Mouse (Mus musculus): ENCODE results near the gene Palm2. TPM values are rescaled to one million over a fixed set of nuclear protein-coding genes. Genes with fewer than 3 reads are reported as not detected.

Palm2 gene
- polyA plus RNA-seq, 1 experiment from 2014 or later, result 2.9 TPM

DNA sequence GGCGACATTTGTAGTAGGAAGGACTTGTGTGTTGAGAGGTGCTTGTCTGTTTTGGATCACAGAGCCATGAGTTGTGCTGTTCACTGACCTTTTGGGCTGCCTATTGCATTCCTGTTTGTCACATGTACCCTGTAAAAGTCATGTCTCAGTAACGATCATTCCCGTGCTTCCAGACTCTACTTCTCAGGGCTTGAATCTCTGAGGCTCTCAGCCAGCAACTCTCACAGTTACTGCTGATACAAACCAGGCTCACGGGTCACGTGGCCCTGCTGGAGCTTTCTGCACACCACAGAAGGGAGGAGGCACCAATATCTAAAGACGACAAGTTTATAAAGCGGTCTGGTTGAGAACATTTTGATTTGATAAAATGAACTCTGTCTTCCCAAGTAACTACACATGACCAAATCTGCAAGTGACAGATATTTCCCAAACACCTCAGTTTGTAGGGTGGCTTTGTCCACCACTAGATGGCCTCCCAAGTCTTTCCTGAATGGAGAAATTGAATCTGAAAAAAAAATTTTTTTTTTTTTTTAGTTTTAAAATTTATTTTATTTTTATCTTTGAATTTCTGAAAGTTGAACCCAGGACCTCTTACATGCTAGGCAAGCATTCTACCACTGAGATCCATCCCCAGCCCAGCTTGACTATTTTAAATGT is 236.9 kb downstream of the Palm2 start:
- WGBS, result 75% methylated on average over 7 of the region's 7 CpGs
- no peaks in the 10 kb centered on the region for H3K9me3 ChIP-seq
- H3K36me3 ChIP-seq (replicated peaks), result no peaks in the 10 kb centered on the region
- no peak overlapping the region for H3K4me3 ChIP-seq (replicated peaks)
- no peaks in the 10 kb centered on the region for H3K27me3 ChIP-seq
- no peak overlapping the region for H3K4me2 ChIP-seq
- ATAC-seq (ENCODE audit: low FRiP score), result no peak
- H3K27ac ChIP-seq, result no peak overlapping the region
- no peak overlapping the region for H3K9ac ChIP-seq
- H3K4me1 ChIP-seq, result peaks cover 6% of the 10 kb centered on the region

DNA sequence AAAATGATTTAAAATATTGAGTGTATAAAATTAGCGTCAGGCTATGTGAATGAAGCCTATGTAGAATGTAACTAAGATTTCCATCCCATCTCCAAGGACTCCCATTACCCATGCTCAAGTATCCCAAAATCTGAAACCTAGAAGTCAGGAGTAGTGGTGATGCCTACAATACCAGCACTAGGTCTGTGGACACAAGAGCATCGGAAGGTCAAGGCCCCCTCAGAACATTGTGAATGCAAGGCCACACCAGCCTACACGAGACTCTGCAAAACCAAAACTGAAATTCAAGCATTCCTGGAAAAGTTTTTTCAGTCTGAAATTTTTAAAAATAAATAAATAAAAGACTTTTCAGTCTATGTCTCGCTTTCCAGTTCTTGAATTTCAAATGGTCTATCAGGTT is 238.5 kb downstream of the Palm2 start:
- no peak overlapping the region for H3K27ac ChIP-seq
- WGBS, result 80% methylated on average over 4 of the region's 4 CpGs
- ATAC-seq (ENCODE audit: low FRiP score), result no peak
- H3K4me1 ChIP-seq, result peaks cover 6% of the 10 kb centered on the region
- no peak overlapping the region for H3K4me3 ChIP-seq (replicated peaks)
- no peaks in the 10 kb centered on the region for H3K27me3 ChIP-seq
- no peaks in the 10 kb centered on the region for H3K36me3 ChIP-seq (replicated peaks)
- no peak overlapping the region for H3K9ac ChIP-seq
- H3K9me3 ChIP-seq, result no peaks in the 10 kb centered on the region
- H3K4me2 ChIP-seq, result no peak overlapping the region

GRCm38 (mm10) chr4:57672996-57673906 is 239.2 kb downstream of the Palm2 start:
- Histone ChIP-seq H3K27ac (no peak overlapping the region), H3K27me3 (no peaks in the 10 kb centered on the region), H3K36me3 (replicated peaks) (no peaks in the 10 kb centered on the region), H3K4me2 (peak overlapping the region; percentile 45), H3K9me3 (no peaks in the 10 kb centered on the region), H3K4me1 (peaks cover 6% of the 10 kb centered on the region), H3K4me3 (replicated peaks) (peak overlapping the region; percentile 18), H3K9ac (no peak overlapping the region)
- ATAC-seq (ENCODE audit: low FRiP score), result peak; percentile 81
- 15% methylated on average over 12 of the region's 12 CpGs for WGBS

DNA sequence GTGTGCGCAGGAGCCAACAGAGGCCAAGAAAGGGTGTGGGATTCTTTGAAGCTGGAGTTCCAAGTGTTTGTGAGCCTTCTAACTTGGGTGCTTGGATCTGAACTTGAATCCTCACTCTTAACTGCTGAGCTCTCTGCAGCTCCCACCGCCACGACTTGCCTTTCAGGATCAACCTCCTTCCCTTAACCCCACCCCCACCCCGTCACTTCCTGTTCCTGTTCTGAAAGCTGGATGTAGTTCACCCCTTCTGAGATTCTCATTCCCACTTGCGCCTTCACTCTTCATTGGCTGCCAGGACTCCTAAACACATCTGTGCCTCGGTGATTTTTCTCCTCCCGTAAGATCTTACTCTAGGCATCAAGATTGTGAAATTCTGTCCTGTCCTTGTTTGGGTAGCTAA is 240.3 kb downstream of the Palm2 start:
- 80% methylated on average over 7 of the region's 7 CpGs for WGBS
- no peaks in the 10 kb centered on the region for H3K9me3 ChIP-seq
- H3K4me2 ChIP-seq, result no peak overlapping the region
- no peak overlapping the region for H3K27ac ChIP-seq
- H3K27me3 ChIP-seq, result no peaks in the 10 kb centered on the region
- no peak overlapping the region for H3K9ac ChIP-seq
- peaks cover 6% of the 10 kb centered on the region for H3K4me1 ChIP-seq
- no peak for ATAC-seq (ENCODE audit: low FRiP score)
- H3K4me3 ChIP-seq (replicated peaks), result no peak overlapping the region
- H3K36me3 ChIP-seq (replicated peaks), result no peaks in the 10 kb centered on the region

- Histone ChIP-seq H3K4me1 (peaks cover 6% of the 10 kb centered on the region), H3K4me3 (replicated peaks) (peak overlapping the region; percentile 17; the same call in 1 of the 2 replicates), H3K4me2 (peak overlapping the region; percentile 48), H3K9ac (no peak overlapping the region), H3K27me3 (no peaks in the 10 kb centered on the region), H3K36me3 (replicated peaks) (no peaks in the 10 kb centered on the region), H3K9me3 (no peaks in the 10 kb centered on the region), H3K27ac (no peak overlapping the region)
- no peak for ATAC-seq (ENCODE audit: low FRiP score)
- 4% methylated on average over 13 of the region's 13 CpGs for WGBS
Observed at GRCm38 (mm10) chr4:57675387-57675786, 241.3 kb downstream of the Palm2 start.

GRCm38 (mm10) chr4:57677916-57678315 is 243.9 kb downstream of the Palm2 start:
- Histone ChIP-seq H3K9me3 (no peaks in the 10 kb centered on the region), H3K4me3 (replicated peaks) (no peak overlapping the region), H3K27ac (no peak overlapping the region), H3K4me2 (no peak overlapping the region), H3K27me3 (no peaks in the 10 kb centered on the region), H3K4me1 (peaks cover 8% of the 10 kb centered on the region), H3K36me3 (replicated peaks) (no peaks in the 10 kb centered on the region), H3K9ac (no peak overlapping the region)
- ATAC-seq (ENCODE audit: low FRiP score), result no peak
- 88% methylated on average over 12 of the region's 12 CpGs for WGBS

- no peaks in the 10 kb centered on the region for H3K36me3 ChIP-seq (replicated peaks)
Observed at GRCm38 (mm10) chr4:57678991-57679457, 245.0 kb downstream of the Palm2 start.

GRCm38 (mm10) chr4:57680186-57680585 is 246.1 kb downstream of the Palm2 start:
- Histone ChIP-seq H3K4me3 (replicated peaks) (no peak overlapping the region), H3K27ac (no peak overlapping the region), H3K9ac (no peak overlapping the region), H3K4me2 (no peak overlapping the region), H3K9me3 (no peaks in the 10 kb centered on the region), H3K27me3 (no peaks in the 10 kb centered on the region), H3K4me1 (peaks cover 7% of the 10 kb centered on the region), H3K36me3 (replicated peaks) (no peaks in the 10 kb centered on the region)
- 73% methylated on average over 12 of the region's 12 CpGs for whole genome bisulfite sequencing
- no peak for ATAC-seq (ENCODE audit: low FRiP score)

More at GRCm38 (mm10) chr4:57678991-57679457, 245.0 kb downstream of the Palm2 start:
- Histone ChIP-seq H3K27ac (no peak overlapping the region), H3K4me3 (replicated peaks) (no peak overlapping the region), H3K9ac (no peak overlapping the region), H3K27me3 (no peaks in the 10 kb centered on the region), H3K9me3 (no peaks in the 10 kb centered on the region), H3K4me2 (no peak overlapping the region), H3K4me1 (peaks cover 8% of the 10 kb centered on the region)
- ATAC-seq (ENCODE audit: low FRiP score), result no peak
- 91% methylated on average over 9 of the region's 9 CpGs for WGBS

DNA sequence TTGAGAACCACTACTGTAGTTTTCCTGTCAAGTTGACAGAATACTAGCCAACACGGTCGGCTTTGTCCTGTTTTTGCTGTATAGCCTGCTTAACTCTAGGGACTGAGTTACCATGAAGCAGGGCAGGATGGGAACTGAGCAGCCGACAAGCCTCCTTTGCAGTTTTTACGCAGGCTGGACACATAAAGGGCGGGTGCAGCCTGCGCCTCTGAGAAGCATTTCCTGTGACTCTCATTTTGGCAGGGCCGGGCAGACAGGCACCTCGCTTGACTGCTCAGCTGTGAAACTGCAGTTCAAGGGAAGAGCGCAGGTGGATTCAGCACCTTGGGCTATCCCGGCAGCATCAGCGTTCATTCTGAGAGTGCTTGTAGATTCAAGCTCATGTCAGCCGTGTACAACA is 247.5 kb downstream of the Palm2 start:
- H3K4me1 ChIP-seq, result 0 out of 2 replicates have a peak, but pooled peaks cover 2% of the 10 kb centered on the region
- H3K4me3 ChIP-seq (replicated peaks), result no peak overlapping the region
- no peaks in the 10 kb centered on the region for H3K9me3 ChIP-seq
- no peak overlapping the region for H3K4me2 ChIP-seq
- no peaks in the 10 kb centered on the region for H3K27me3 ChIP-seq
- H3K27ac ChIP-seq, result no peak overlapping the region
- no peak for ATAC-seq (ENCODE audit: low FRiP score)
- no peak overlapping the region for H3K9ac ChIP-seq
- WGBS, result 70% methylated on average over 12 of the region's 12 CpGs
- H3K36me3 ChIP-seq (replicated peaks), result no peaks in the 10 kb centered on the region

DNA sequence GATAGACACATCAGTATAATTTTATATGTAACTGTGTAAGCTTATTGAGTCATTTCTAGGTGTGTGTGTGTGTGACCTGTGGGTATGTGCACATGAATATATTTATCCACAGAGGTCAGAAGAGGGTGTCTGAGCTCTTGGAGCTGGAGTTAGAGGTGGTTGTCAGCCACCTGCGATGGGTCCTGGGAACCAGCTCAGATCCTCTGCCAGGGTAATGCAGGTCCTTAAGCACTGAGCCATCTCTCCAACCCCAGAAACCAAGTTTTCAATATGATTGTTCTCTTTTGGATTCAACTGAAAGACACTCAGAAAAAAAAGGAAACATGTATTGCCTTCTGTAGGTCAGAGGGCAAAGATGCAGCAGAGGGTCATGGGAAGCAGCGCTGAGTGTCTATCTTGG is 248.3 kb downstream of the Palm2 start:
- 93% methylated on average over 2 of the region's 2 CpGs for WGBS
- no peak overlapping the region for H3K4me2 ChIP-seq
- ATAC-seq (ENCODE audit: low FRiP score), result no peak
- no peaks in the 10 kb centered on the region for H3K36me3 ChIP-seq (replicated peaks)
- H3K4me1 ChIP-seq, result 0 out of 2 replicates have a peak, but pooled peaks cover 2% of the 10 kb centered on the region
- H3K9me3 ChIP-seq, result no peaks in the 10 kb centered on the region
- no peak overlapping the region for H3K27ac ChIP-seq
- no peak overlapping the region for H3K9ac ChIP-seq
- no peaks in the 10 kb centered on the region for H3K27me3 ChIP-seq
- no peak overlapping the region for H3K4me3 ChIP-seq (replicated peaks)

GRCm38 (mm10) chr4:57682944-57683343 is 248.9 kb downstream of the Palm2 start:
- peaks cover under 1% of the 10 kb centered on the region; the same call in 1 of the 2 replicates for H3K27me3 ChIP-seq
- WGBS, result 85% methylated on average over 11 of the region's 11 CpGs
- 0 out of 2 replicates have a peak, but pooled peaks cover 2% of the 10 kb centered on the region for H3K4me1 ChIP-seq
- no peak overlapping the region for H3K9ac ChIP-seq
- no peaks in the 10 kb centered on the region for H3K36me3 ChIP-seq (replicated peaks)
- no peak overlapping the region for H3K27ac ChIP-seq
- no peaks in the 10 kb centered on the region for H3K9me3 ChIP-seq
- no peak overlapping the region for H3K4me3 ChIP-seq (replicated peaks)
- no peak overlapping the region for H3K4me2 ChIP-seq
- no peak for ATAC-seq (ENCODE audit: low FRiP score)

GRCm38 (mm10) chr4:57684676-57685215 is 250.7 kb downstream of the Palm2 start:
- ATAC-seq (ENCODE audit: low FRiP score), result no peak
- Histone ChIP-seq H3K9me3 (no peaks in the 10 kb centered on the region), H3K36me3 (replicated peaks) (no peaks in the 10 kb centered on the region), H3K27me3 (peaks cover 4% of the 10 kb centered on the region; the same call in 1 of the 2 replicates), H3K4me3 (replicated peaks) (no peak overlapping the region), H3K4me1 (peaks cover 11% of the 10 kb centered on the region; the same call in 1 of the 2 replicates), H3K4me2 (no peak overlapping the region), H3K9ac (no peak overlapping the region), H3K27ac (no peak overlapping the region)
- 87% methylated on average over 12 of the region's 12 CpGs for WGBS

Measured in forebrain, embryonic 12.5 days (tissue).